Mouse (Mus musculus) forebrain, embryonic 14.5 days (tissue): ENCODE results near the gene Zfp825. TPM values are rescaled to one million over a fixed set of nuclear protein-coding genes. Genes with fewer than 3 reads are reported as not detected.
"Not testable (repeated sequence)": the region's sequence is repeated elsewhere in the genome, so short reads cannot be mapped to it uniquely, and the experiment has no call there.

Source experiments
- ATAC-seq: fragments of 200-750 bp; cut with Nextera tagmentation; 2 replicates; pipeline ENCODE4 v1.8.0; 2017; ENCODE audit warnings: mild to moderate bottlenecking, moderate library complexity
- DNase-seq: peaks from one replicate; pipeline ENCODE4 v3.0.0-alpha.2; 2015; ENCODE audit warnings: low spot score
- H3K27ac ChIP-seq: fragments of 300-500 bp; sonication (generic); 2 replicates; pipeline ENCODE4 v1.5.1; 2014; ENCODE audit warnings: low read depth, mild to moderate bottlenecking, control low read depth, low read length, moderate library complexity
- H3K27me3 ChIP-seq: fragments of 300-500 bp; sonication (generic); replicated peaks from 2 replicates; pipeline ENCODE4 v1.6.1; 2014; ENCODE audit warnings: low read length, control low read depth, mixed read lengths; ENCODE audit not compliant: control insufficient read depth, insufficient read depth
- H3K36me3 ChIP-seq: fragments of 300-500 bp; sonication (generic); 2 replicates; pipeline ENCODE4 v1.6.1; 2014; ENCODE audit warnings: low read length, control low read depth; ENCODE audit not compliant: control insufficient read depth, insufficient read depth
- H3K4me1 ChIP-seq: fragments of 300-500 bp; sonication (generic); 2 replicates; pipeline ENCODE4 v1.6.1; 2014; ENCODE audit warnings: antibody characterized with exemption, low read length, control low read depth; ENCODE audit not compliant: control insufficient read depth, insufficient read depth
- H3K4me2 ChIP-seq: fragments of 300-500 bp; sonication (generic); 2 replicates; pipeline ENCODE4 v1.6.1; 2014; ENCODE audit warnings: mild to moderate bottlenecking, control low read depth, low read length
- H3K4me3 ChIP-seq: fragments of 300-500 bp; sonication (generic); 2 replicates; pipeline ENCODE4 v1.5.1; 2014; ENCODE audit warnings: low read depth, low read length, control low read depth
- H3K9ac ChIP-seq: fragments of 300-500 bp; sonication (generic); 2 replicates; pipeline ENCODE4 v1.6.1; 2014; ENCODE audit warnings: mild to moderate bottlenecking, low read length, control low read depth, moderate library complexity
- H3K9me3 ChIP-seq: fragments of 300-500 bp; sonication (generic); replicated peaks from 2 replicates; pipeline ENCODE4 v1.6.1; 2016; ENCODE audit warnings: low read length, control low read depth, mixed read lengths; ENCODE audit not compliant: control insufficient read depth
- WGBS: fragments of 180-500 bp; shearing (Covaris S2); extraction: QIAGEN DNeasy Blood & Tissue Kit; methylation state at CpG from one replicate; pipeline ENCODE4 v1.1.7; 2014; 5-methylcytosine and 5-hydroxymethylcytosine counted together
- polyA plus RNA-seq: library from polyadenylated mRNA; unstranded; fragments of >200 nt; fragmentation: Nextera tagmentation; extraction: Ambion mirVana; gene quantifications from 2 replicates; pipeline ENCODE4 v1.2.1, GENCODE M21; 2014

Zfp825 gene
- 15.2 and 18.0 TPM in 2 replicates for polyA plus RNA-seq

- under 1% methylated on average over 23 of the region's 23 CpGs for WGBS
- no peaks in the 10 kb centered on the region for H3K4me1 ChIP-seq
- peak within 1 kb of the TSS; percentile 83 for H3K27ac ChIP-seq
- peak within 1 kb of the TSS; percentile 55 for H3K4me3 ChIP-seq
- peak within 1 kb of the TSS; percentile 83 for H3K9ac ChIP-seq
- H3K27me3 ChIP-seq: no peaks in the 10 kb centered on the region
- H3K9me3 ChIP-seq: no peaks in the 10 kb centered on the region
- ATAC-seq: peak; percentile 99
- peak; percentile 92 for DNase-seq
- H3K36me3 ChIP-seq: no peaks in the 10 kb centered on the region
- peak within 1 kb of the TSS; percentile 83 for H3K4me2 ChIP-seq
Measured at GRCm38 (mm10) chr13:74493911-74494679, at the start of gene Zfp825. Zfp825 (minus strand) TSS chr13:74493992.

GRCm38 (mm10) chr13:74535418-74535817 is 41.6 kb upstream of the Zfp825 start:
- not testable (repeated sequence) for H3K36me3 ChIP-seq, H3K4me3 ChIP-seq, H3K27ac ChIP-seq, H3K9me3 ChIP-seq, H3K27me3 ChIP-seq, DNase-seq, H3K4me2 ChIP-seq, H3K9ac ChIP-seq, ATAC-seq, H3K4me1 ChIP-seq
- WGBS: 94% methylated on average over 3 of the region's 3 CpGs

- H3K27me3 ChIP-seq, H3K4me1 ChIP-seq, H3K36me3 ChIP-seq, H3K4me2 ChIP-seq, H3K9me3 ChIP-seq, H3K4me3 ChIP-seq, H3K27ac ChIP-seq, H3K9ac ChIP-seq: not testable (repeated sequence)
- DNase-seq (peak; percentile 83), ATAC-seq (peak; percentile 83)
- 15% methylated on average over 3 of the region's 3 CpGs for WGBS
Measured at GRCm38 (mm10) chr13:74534864-74535263, 41.1 kb upstream of the Zfp825 start.

GRCm38 (mm10) chr13:74534096-74534495 is 40.3 kb upstream of the Zfp825 start:
- whole genome bisulfite sequencing: 91% methylated on average over 15 of the region's 15 CpGs
- Histone ChIP-seq H3K4me1 (no peaks in the 10 kb centered on the region), H3K4me3 (no peak overlapping the region), H3K9ac (no peak overlapping the region), H3K27me3 (no peaks in the 10 kb centered on the region), H3K36me3 (no peaks in the 10 kb centered on the region), H3K9me3 (no peaks in the 10 kb centered on the region), H3K27ac (no peak overlapping the region), H3K4me2 (no peak overlapping the region)
- no peak for DNase-seq
- ATAC-seq: no peak

GRCm38 (mm10) chr13:74531251-74531650 is 37.5 kb upstream of the Zfp825 start:
- not testable (repeated sequence) for H3K4me3 ChIP-seq, H3K4me2 ChIP-seq, H3K4me1 ChIP-seq, H3K9ac ChIP-seq, H3K27me3 ChIP-seq, DNase-seq, H3K27ac ChIP-seq, H3K36me3 ChIP-seq, H3K9me3 ChIP-seq, ATAC-seq
- WGBS: 21% methylated on average over 1 of the region's 1 CpGs

- 42% methylated on average over 1 of the region's 1 CpGs for WGBS
- not testable (repeated sequence) for H3K27ac ChIP-seq, DNase-seq
Measured at GRCm38 (mm10) chr13:74529372-74529715, 35.6 kb upstream of the Zfp825 start.

GRCm38 (mm10) chr13:74528519-74529371 is 35.0 kb upstream of the Zfp825 start:
- H3K4me1 ChIP-seq, H3K9ac ChIP-seq, H3K36me3 ChIP-seq, H3K9me3 ChIP-seq, H3K27me3 ChIP-seq, H3K4me3 ChIP-seq, DNase-seq, H3K4me2 ChIP-seq, H3K27ac ChIP-seq: not testable (repeated sequence)
- ATAC-seq: 0 out of 2 replicates have a peak, but pooled peaks have one; percentile 10

More at GRCm38 (mm10) chr13:74529372-74529715, 35.6 kb upstream of the Zfp825 start:
- H3K4me1 ChIP-seq, H3K9me3 ChIP-seq, H3K9ac ChIP-seq, H3K4me2 ChIP-seq, H3K4me3 ChIP-seq, H3K27me3 ChIP-seq, H3K36me3 ChIP-seq: not testable (repeated sequence)
- 0 out of 2 replicates have a peak, but pooled peaks have one; percentile 29 for ATAC-seq

- Histone ChIP-seq H3K4me2 (peak overlapping the region; percentile 52), H3K4me3 (peak overlapping the region; percentile 35), H3K4me1 (no peaks in the 10 kb centered on the region), H3K27ac (no peak overlapping the region; the same call in 1 of the 2 replicates), H3K36me3 (no peaks in the 10 kb centered on the region), H3K9ac (peak overlapping the region; percentile 48), H3K27me3 (no peaks in the 10 kb centered on the region), H3K9me3 (no peaks in the 10 kb centered on the region)
- peak; percentile 80 for DNase-seq
- 5% methylated on average over 15 of the region's 15 CpGs for WGBS
- ATAC-seq: peak; percentile 98
Measured at GRCm38 (mm10) chr13:74522481-74523237, 28.9 kb upstream of the Zfp825 start.
